Mouse (Mus musculus) olfactory bulb, adult 2 months (tissue): ENCODE results near the gene Ttc39b.

Experiments
- CTCF ChIP-seq: fragments of 200-500 bp; IDR thresholded peaks from 2 replicates; pipeline ENCODE4 v1.5.1; 2012; ENCODE audit warnings: low read depth, mild to moderate bottlenecking, low read length, moderate library complexity; ENCODE audit not compliant: insufficient read depth
- POLR2A ChIP-seq: fragments of 200-500 bp; IDR thresholded peaks from 2 replicates; pipeline ENCODE4 v1.6.1; 2012; ENCODE audit warnings: mild to moderate bottlenecking, low read depth, low read length, moderate library complexity; ENCODE audit not compliant: insufficient read depth

DNA sequence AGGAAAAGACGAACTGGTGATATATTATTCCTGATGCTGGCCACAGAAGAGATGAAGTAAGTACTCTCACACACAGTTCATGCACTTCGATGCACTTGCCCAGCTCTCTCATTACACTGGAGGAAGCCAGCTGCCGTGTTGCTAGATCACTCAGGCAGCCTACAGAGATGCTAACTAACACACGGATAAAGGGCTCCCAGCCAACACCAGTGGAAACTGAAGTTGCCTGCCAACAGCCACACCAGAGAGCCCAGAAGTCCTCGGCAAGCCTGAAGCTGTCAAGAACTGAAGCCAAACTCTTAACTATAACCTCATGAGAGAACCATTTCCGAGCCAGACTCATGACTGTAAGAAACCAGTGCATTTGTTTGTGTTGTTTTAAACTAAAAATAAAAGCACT is 26.7 kb upstream of the Ttc39b start:
- no peak for TF ChIP-seq CTCF
- no peak for TF ChIP-seq POLR2A
